Mouse (Mus musculus): Measurements from ENCODE around the gene Hdac9.

The Hdac9 gene

GRCm38 (mm10) chr12:34806528-34806927 lies 110.4 kb downstream of the Hdac9 start:
- DNase-seq = no peak

DNA sequence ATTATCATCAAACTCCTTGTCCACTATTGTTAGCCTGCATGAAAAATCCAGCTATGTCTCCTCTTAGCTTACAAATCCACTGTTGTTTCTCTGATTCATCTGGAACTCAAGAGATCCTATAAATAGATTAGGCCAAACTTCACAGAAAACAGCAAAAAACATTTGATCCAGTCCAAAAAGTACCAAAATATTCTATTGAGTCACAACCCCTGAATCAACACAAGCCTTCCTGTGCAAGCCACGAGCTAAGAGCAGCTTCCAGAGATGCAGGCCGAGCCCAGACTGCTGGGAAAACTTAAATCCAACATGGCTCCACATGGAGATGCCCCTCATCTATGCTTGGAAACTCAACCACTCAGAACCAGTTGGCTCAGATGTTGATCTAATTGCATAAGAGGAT lies 113.2 kb downstream of the Hdac9 start:
- no peak for DNase-seq

GRCm38 (mm10) chr12:34802308-34802707 lies 114.6 kb downstream of the Hdac9 start:
- no peak for DNase-seq

GRCm38 (mm10) chr12:34801752-34802151 lies 115.1 kb downstream of the Hdac9 start:
- DNase-seq = no peak

DNA sequence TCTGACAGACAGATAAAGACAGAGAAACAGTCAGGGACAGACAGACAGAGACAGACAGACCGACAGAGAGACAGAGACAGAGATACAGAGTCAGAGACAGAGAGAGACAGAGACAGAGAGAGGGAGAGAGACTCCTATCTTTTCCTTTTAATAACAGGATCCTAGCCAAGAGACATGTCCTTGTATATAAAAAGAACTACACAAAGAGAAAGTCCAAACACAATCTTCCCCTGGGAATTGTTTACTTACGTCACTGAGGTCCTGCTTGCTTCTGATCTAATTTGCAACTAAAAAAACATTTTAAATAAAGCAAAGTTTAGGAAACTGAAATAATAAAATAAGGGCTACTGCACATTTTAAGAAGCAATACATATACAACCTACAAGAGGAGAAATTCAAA lies 119.5 kb downstream of the Hdac9 start:
- peak; percentile 32 for DNase-seq

GRCm38 (mm10) chr12:34795487-34795886 lies 121.4 kb downstream of the Hdac9 start:
- no peak for DNase-seq

DNA sequence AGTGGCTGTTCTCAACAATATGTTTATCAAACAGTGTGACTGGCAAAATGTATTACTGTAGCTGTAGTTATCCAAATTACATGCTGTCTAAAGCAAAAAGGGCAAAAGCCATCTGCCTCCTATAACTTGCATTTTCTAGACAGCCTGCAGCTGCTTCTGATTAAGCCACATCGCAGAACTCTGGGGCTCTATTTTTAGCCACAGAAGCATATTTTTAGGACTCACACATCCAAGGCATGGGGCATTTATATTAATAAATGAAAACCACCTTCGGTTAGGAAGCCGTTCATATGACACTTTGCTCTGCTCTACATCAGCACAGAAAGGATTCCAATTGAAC lies 124.8 kb downstream of the Hdac9 start:
- no peak for DNase-seq

- DNase-seq = no peak
Observed at GRCm38 (mm10) chr12:34791213-34792112, 125.4 kb downstream of the Hdac9 start.

- peak; percentile 26 for DNase-seq
Observed at GRCm38 (mm10) chr12:34789031-34789982, 127.6 kb downstream of the Hdac9 start.

DNA sequence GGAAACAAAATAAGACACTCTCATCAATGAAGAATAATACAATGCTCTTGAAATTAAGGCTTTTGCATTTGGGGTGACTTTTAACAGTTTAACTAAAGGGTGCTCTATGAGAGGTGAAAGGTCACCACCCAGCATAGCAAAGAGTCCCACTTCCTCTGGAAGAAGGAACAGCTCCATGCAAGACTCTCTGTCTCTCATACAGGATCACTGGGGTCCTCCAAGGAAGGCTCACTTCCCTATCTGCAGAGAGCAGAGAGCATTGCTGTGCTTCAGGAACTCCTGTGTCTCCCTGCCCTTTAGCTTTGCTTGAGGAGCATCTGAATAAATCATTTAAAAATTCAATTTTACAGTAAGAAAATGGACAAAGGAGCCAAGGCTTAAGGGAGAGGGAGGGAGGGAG lies 129.5 kb downstream of the Hdac9 start:
- DNase-seq = no peak

DNA sequence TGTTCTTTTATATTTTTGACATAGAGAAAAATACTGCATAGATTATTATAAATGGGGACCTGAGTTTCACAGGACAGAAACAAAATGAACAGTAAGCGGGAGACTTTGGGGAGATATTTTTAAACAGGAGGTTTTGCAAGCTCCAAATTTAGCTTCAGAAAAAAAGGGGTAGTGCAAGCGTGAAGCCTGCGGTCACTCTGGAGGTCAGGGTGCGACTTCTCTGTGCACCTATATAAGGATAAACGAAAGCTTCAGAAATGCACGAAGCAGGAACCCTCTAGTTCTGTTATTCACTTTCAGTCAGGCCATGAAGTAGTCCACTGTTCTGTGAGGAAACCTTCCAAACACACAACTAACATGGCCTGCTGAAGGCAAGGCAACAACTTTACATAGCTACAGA lies 133.3 kb downstream of the Hdac9 start:
- peak; percentile 53 for DNase-seq

DNA sequence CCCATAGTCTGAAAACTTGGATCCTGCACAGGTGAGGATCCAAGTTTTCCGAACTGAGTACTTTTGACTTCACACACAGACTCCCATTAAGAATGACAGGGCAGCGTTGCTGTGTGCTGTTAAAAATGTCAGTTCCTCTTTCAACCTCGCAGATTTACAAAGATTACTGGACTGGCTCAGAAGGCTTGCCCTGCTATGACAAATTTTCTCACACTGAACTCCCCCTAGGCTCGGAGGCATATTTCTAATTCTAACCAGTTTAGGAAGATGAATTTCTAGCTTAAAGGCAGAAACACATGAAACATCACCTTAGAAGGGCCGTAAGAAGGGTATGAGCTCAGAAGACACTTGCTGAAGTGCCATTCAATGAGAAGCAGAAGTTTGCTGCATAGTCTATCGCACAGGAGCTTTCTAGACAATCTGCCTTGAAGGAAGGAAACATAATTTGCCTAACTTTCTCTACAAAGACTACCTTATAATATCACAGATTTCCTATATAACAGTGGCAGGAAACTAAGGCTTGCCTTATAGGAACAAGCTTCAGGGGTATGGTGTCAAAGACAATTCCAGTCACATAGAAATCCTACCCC lies 137.4 kb downstream of the Hdac9 start:
- no peak for DNase-seq

DNA sequence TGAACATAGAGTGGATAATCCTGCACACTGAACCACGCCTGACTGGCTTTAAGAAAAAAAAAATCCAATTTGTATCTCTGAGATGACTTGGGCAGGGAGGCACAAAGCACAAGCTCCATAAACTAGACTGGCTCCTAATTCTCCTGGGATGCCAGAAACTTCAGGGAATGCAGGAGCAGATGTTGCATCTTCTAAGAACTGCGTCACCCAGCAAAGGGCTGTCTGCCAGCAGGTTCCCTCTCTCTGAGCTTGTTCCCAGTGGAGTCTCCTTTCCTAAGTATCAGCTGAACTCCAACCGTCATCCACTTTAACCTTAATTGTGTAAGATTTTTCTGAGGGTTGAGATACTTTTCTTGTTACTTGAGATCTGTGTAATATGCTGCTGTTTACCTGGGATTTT lies 140.7 kb downstream of the Hdac9 start:
- DNase-seq = peak; percentile 8

DNA sequence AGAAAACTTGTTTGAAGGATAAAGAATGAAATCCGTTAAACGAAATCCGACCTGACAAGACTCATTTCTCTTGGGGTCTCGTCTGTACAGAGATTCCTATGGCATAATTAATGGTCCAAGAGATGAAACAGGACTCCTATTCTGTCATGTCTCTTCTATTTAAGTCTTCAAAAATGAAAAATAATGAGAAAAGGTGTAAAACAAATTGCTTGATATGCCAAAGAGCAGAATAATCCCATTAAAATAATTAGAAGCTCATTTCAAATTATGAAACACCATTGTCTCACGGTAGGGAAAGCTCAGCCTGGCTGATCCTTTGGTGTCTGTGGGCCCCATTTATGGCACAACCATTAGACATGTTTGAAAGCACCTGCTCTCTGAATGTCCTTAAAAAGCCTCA lies 142.8 kb downstream of the Hdac9 start:
- no peak for DNase-seq

DNA sequence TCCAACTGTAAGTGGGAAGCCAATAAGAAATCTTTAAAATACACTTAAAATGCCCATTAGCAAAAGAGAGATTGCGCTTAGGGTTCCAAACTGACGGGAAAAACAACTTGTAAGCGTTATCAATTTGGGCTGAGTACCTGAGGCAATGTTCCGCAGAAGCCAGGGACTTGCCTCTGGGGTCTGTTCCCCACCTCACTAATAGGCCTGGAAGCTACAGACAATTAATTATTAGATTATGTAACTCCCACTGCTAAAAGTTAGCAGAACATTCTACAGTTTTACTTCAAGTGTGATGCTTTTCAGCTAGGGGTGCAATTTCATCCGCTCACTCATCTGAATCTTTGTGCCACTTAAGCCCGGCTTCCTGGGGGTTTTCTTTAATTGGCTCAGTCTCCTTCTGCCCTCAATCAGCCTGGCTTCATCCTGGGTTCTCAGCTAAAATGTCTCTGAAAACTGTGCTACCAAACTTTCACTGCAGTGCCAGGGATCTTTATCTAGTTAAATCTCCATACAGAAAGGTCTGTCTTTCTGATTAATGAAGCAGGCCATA lies 149.6 kb downstream of the Hdac9 start:
- no peak for DNase-seq

DNA sequence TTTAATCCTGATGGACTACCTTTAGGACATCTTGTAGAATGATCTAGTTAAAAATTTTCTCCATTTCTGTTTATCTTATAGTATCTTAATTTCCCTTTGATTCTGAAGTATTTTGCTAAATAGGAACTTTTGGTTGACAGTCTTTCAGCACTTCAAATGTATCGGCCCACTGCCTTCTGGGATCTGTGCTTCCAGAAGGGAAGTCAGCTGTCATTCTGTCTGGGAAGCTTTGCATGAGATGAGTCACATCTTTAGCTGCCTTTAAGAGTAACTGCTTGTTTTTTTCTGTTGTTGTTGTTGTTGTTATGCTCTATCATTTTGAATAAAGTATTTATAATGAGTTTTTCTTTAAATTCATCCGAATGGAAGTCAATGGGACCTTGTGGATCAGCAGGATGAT lies 169.6 kb downstream of the Hdac9 start:
- DNase-seq = no peak

DNA sequence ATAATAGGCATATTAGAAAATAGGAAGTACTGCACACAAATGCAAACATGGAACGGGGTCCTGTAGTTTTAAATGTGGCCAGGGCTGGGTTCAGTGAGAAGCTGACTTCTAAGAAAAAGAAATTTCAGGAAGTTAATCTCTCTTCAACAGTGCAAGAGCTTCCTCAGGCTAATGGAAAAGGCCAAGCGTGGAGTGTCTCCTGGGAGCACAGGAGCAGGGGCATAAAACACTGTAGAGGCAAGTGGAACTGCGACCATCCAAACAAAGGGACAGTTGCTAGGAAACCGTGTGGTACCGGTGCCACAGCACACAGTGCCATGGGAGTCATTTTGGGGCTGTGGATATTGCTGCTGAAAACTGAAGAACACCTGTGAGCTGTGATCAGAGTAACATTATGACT lies 191.7 kb downstream of the Hdac9 start:
- no peak for DNase-seq

- no peak for DNase-seq
Observed at GRCm38 (mm10) chr12:34724274-34724673, 192.6 kb downstream of the Hdac9 start.

DNA sequence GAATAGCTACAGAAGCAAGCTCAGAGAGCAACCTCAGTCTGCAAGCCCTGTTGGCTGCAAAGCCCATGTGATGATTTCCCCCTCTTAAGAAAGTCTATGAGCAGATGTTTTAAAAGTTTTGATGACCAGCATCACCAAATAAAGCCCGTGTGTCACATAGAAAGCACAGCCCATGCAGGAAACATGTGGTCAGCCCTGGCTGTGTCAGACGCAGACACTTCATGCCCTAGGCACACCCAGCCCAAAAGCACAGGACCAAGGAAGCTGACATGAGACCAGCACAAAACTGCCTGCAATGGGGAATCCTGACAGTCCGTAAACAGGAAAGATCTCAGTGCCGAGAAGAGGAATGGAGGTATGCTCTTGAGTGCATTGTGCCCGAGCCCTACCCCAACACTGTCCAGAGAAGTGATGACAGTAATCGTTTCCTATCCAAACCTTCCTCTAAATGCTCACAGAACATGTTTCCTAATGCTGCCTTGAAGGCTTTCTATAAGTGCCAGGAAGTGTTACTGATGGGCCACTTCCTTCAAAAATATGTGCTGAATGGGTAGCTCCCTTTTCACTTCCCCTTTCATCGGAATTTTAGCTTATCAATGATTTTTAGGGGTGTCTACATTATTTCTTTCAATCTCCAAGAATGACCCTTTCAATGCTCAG lies 193.9 kb downstream of the Hdac9 start:
- peak; percentile 8 for DNase-seq

- DNase-seq = no peak
Observed at GRCm38 (mm10) chr12:34720906-34721305, 196.0 kb downstream of the Hdac9 start.

GRCm38 (mm10) chr12:34714266-34714939 lies 202.5 kb downstream of the Hdac9 start:
- peak; percentile 14 for DNase-seq

GRCm38 (mm10) chr12:34697981-34698380 lies 218.9 kb downstream of the Hdac9 start:
- DNase-seq = no peak

Data from lung, postnatal 36 days (tissue).